Mouse (Mus musculus): ENCODE results near the gene Dpysl5.

Dpysl5 gene

GRCm38 (mm10) chr5:30753128-30753527 is 41.8 kb downstream of the Dpysl5 start:
- in situ Hi-C loops (cut with MboI; ENCODE audit: unreplicated experiment in 2 of 2): no loop called here

- in situ Hi-C loops (cut with MboI; ENCODE audit: unreplicated experiment in 2 of 2): no loop called here
Observed at GRCm38 (mm10) chr5:30755215-30755614, 43.9 kb downstream of the Dpysl5 start.

GRCm38 (mm10) chr5:30762815-30763510 is 51.6 kb downstream of the Dpysl5 start:
- in situ Hi-C loops (cut with MboI; ENCODE audit: unreplicated experiment in 2 of 2): no loop called here

GRCm38 (mm10) chr5:30763511-30763830 is 52.1 kb downstream of the Dpysl5 start:
- in situ Hi-C loops (cut with MboI; ENCODE audit: unreplicated experiment in 2 of 2): no loop called here

- in situ Hi-C loops (cut with MboI; ENCODE audit: unreplicated experiment in 2 of 2): no loop called here
Observed at GRCm38 (mm10) chr5:30765596-30766370, 54.4 kb downstream of the Dpysl5 start.

GRCm38 (mm10) chr5:30768082-30768481 is 56.7 kb downstream of the Dpysl5 start:
- in situ Hi-C loops (cut with MboI; ENCODE audit: unreplicated experiment in 2 of 2): no loop called here

GRCm38 (mm10) chr5:30768598-30768997 is 57.2 kb downstream of the Dpysl5 start:
- in situ Hi-C loops (cut with MboI; ENCODE audit: unreplicated experiment in 2 of 2): no loop called here

- in situ Hi-C loops (cut with MboI; ENCODE audit: unreplicated experiment in 2 of 2): no loop called here
Observed at GRCm38 (mm10) chr5:30769075-30769474, 57.7 kb downstream of the Dpysl5 start.

- in situ Hi-C loops (cut with MboI; ENCODE audit: unreplicated experiment in 2 of 2): loop anchor here in 1 of 2 experiments (5.0 to 10.0 kb wide), 3 partner anchors 62 to 350 kb away; partner anchors contain the start of gene Dpysl5
Observed at GRCm38 (mm10) chr5:30774601-30775371, 63.4 kb downstream of the Dpysl5 start.

GRCm38 (mm10) chr5:30780699-30781098 is 69.3 kb downstream of the Dpysl5 start:
- in situ Hi-C loops (cut with MboI; ENCODE audit: unreplicated experiment in 2 of 2): loop anchor here in 1 of 2 experiments (5.0 kb wide), 1 partner anchor 68 kb away; the partner anchor contains the start of gene Dpysl5

GRCm38 (mm10) chr5:30781147-30781546 is 69.8 kb downstream of the Dpysl5 start:
- in situ Hi-C loops (cut with MboI; ENCODE audit: unreplicated experiment in 2 of 2): loop anchor here in 1 of 2 experiments (5.0 kb wide), 1 partner anchor 69 kb away; the partner anchor contains the start of gene Dpysl5

GRCm38 (mm10) chr5:30787381-30787780 is 76.0 kb downstream of the Dpysl5 start:
- in situ Hi-C loops (cut with MboI; ENCODE audit: unreplicated experiment in 2 of 2): no loop called here

GRCm38 (mm10) chr5:30790047-30790446 is 78.7 kb downstream of the Dpysl5 start:
- in situ Hi-C loops (cut with MboI; ENCODE audit: unreplicated experiment in 2 of 2): loop anchor here in 1 of 2 experiments (10.0 kb wide), 1 partner anchor 275 kb away; no protein-coding TSS in a partner anchor

- in situ Hi-C loops (cut with MboI; ENCODE audit: unreplicated experiment in 2 of 2): loop anchor here in 1 of 2 experiments (10.0 kb wide), 1 partner anchor 281 kb away; no protein-coding TSS in a partner anchor
Observed at GRCm38 (mm10) chr5:30796125-30796524, 84.8 kb downstream of the Dpysl5 start.

- in situ Hi-C loops (cut with MboI; ENCODE audit: unreplicated experiment in 2 of 2): loop anchor here in 1 of 2 experiments (10.0 kb wide), 1 partner anchor 283 kb away; no protein-coding TSS in a partner anchor
Observed at GRCm38 (mm10) chr5:30797482-30797881, 86.1 kb downstream of the Dpysl5 start.

GRCm38 (mm10) chr5:30797982-30798381 is 86.6 kb downstream of the Dpysl5 start:
- in situ Hi-C loops (cut with MboI; ENCODE audit: unreplicated experiment in 2 of 2): loop anchor here in 1 of 2 experiments (10.0 kb wide), 1 partner anchor 283 kb away; no protein-coding TSS in a partner anchor

- in situ Hi-C loops (cut with MboI; ENCODE audit: unreplicated experiment in 2 of 2): loop anchor here in 1 of 2 experiments (10.0 kb wide), 1 partner anchor 284 kb away; no protein-coding TSS in a partner anchor
Observed at GRCm38 (mm10) chr5:30798965-30799364, 87.6 kb downstream of the Dpysl5 start.

- in situ Hi-C loops (cut with MboI; ENCODE audit: unreplicated experiment in 2 of 2): loop anchor here (5.0 kb wide), 4 partner anchors 101 to 204 kb away; no protein-coding TSS in a partner anchor
Observed at GRCm38 (mm10) chr5:30802724-30803467, 91.5 kb downstream of the Dpysl5 start.

- in situ Hi-C loops (cut with MboI; ENCODE audit: unreplicated experiment in 2 of 2): no loop called here
Observed at GRCm38 (mm10) chr5:30806106-30806505, 94.7 kb downstream of the Dpysl5 start.

All from v-Abl transformed pro-B cells (cell line).